Mouse (Mus musculus): ENCODE measurements around the gene Slc35a1. TPM values are rescaled to one million over a fixed set of nuclear protein-coding genes. Genes with fewer than 3 reads are reported as not detected.

The Slc35a1 gene
- total RNA-seq, 2 experiments from 2014 or later, result 24.4 to 29.1 TPM

- no peak for ATAC-seq (replicated peaks; ENCODE audit: low FRiP score, low TSS enrichment, poor library complexity, severe bottlenecking)
Observed at GRCm38 (mm10) chr4:34659012-34659411, 28.2 kb downstream of the Slc35a1 start.

- ATAC-seq (replicated peaks; ENCODE audit: low FRiP score, low TSS enrichment, poor library complexity, severe bottlenecking), result no peak
Observed at GRCm38 (mm10) chr4:34656101-34656500, 31.1 kb downstream of the Slc35a1 start.

GRCm38 (mm10) chr4:34653179-34653578 is 34.1 kb downstream of the Slc35a1 start:
- ATAC-seq (replicated peaks; ENCODE audit: low FRiP score, low TSS enrichment, poor library complexity, severe bottlenecking), result no peak

DNA sequence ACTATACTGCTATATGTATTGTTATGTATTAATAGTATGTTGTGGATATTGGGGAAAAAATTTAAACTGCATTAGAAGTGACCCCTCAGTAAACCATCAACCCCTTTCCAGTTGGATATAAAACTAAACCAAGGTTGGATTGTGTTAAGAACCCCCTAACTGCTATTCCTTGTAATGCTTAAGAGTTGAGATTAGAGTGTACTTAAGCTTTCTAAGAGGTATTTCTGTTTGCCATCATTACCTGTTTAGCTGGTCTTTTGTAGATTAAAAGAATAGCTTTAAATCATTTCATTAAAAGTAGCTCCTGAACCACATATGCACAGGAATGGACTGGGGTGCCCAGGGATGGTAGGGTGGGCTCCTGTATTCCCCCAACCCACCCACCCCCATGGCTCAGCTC is 42.5 kb downstream of the Slc35a1 start:
- ATAC-seq (replicated peaks; ENCODE audit: low FRiP score, low TSS enrichment, poor library complexity, severe bottlenecking), result no peak

- no peak for ATAC-seq (replicated peaks; ENCODE audit: low FRiP score, low TSS enrichment, poor library complexity, severe bottlenecking)
Observed at GRCm38 (mm10) chr4:34640731-34641130, 46.5 kb downstream of the Slc35a1 start.

GRCm38 (mm10) chr4:34639745-34640364 is 47.4 kb downstream of the Slc35a1 start:
- ATAC-seq (replicated peaks; ENCODE audit: low FRiP score, low TSS enrichment, poor library complexity, severe bottlenecking), result no peak

- ATAC-seq (replicated peaks; ENCODE audit: low FRiP score, low TSS enrichment, poor library complexity, severe bottlenecking), result no peak
Observed at GRCm38 (mm10) chr4:34637851-34638250, 49.4 kb downstream of the Slc35a1 start.

DNA sequence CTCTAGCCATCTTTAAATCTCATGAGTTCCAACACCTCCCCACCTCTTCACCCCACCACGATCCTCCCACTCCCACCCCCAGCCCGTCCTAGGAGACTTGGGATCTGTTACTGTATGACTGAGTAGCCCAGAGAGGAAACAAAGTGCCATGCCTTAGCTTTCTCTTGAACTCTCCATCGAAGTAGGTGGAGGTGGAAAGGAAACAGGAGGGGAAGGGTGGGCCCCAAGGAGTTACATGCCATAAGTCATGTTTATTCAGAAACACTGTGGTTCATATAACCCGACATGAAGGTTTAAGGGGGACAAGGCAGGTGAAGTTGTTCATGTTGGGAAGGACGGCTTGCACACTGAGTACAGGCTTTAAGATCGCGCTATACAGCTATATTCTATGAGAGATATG is 49.9 kb downstream of the Slc35a1 start:
- no peak for ATAC-seq (replicated peaks; ENCODE audit: low FRiP score, low TSS enrichment, poor library complexity, severe bottlenecking)

DNA sequence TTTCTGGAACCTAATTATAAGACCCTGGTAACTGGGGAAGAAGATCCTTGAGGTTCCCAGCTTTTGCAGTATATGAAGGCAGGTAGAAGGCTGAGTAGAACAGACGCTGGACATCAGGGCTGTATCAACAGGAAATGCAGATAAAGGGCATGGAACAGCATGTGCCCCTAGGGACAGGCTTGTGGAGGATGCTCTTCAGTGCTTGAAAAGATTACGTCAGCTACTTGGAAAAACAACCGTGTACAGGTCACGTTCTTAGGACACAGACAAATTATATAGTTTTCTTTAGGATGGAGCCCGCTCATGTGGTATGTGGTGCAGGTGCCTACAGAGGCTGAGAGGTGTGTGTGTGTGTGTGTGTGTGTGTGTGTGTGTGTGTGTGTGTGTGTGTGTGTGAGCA is 51.2 kb downstream of the Slc35a1 start:
- no peak for ATAC-seq (replicated peaks; ENCODE audit: low FRiP score, low TSS enrichment, poor library complexity, severe bottlenecking)

- no peak for ATAC-seq (replicated peaks; ENCODE audit: low FRiP score, low TSS enrichment, poor library complexity, severe bottlenecking)
Observed at GRCm38 (mm10) chr4:34634129-34634528, 53.1 kb downstream of the Slc35a1 start.

- no peak for ATAC-seq (replicated peaks; ENCODE audit: low FRiP score, low TSS enrichment, poor library complexity, severe bottlenecking)
Observed at GRCm38 (mm10) chr4:34629956-34630355, 57.3 kb downstream of the Slc35a1 start.

DNA sequence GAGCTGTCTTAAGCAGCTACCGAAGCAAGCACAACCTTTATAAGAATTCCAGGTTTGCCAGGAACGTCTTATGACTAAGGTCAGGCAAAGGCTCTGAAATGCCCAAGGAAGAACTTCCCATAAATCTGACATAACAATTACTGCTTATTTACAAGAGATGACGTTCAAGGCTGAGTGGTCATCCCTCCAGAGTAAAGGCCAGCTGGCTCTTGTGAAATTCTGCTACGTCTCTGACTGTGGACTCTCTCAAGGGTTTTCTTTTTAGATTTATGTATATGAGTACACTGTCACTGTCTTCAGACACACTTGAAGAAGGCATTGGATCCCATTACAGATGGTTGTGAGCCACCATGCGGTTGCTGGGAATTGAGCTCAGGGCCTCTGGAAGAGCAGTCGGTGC is 60.8 kb downstream of the Slc35a1 start:
- ATAC-seq (replicated peaks; ENCODE audit: low FRiP score, low TSS enrichment, poor library complexity, severe bottlenecking), result no peak

DNA sequence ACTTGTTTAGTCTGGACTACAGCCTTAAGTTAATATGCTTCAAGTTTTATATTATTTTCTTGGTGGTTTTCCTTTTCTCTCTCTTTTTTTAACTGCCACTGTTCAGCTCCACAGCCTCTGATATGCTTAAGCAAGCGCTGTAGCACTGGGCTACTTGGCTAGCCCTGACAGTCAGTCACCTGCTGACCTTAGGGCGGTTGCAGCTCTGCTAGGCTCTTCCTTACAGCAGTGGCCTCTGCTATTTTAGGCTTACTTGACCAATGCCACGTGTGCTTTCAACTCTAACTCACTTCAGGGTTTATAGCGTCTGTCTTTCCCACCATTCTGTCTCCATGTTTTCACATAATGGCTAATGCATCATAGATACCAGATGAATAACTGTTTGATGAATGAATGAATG is 61.7 kb downstream of the Slc35a1 start:
- no peak for ATAC-seq (replicated peaks; ENCODE audit: low FRiP score, low TSS enrichment, poor library complexity, severe bottlenecking)

DNA sequence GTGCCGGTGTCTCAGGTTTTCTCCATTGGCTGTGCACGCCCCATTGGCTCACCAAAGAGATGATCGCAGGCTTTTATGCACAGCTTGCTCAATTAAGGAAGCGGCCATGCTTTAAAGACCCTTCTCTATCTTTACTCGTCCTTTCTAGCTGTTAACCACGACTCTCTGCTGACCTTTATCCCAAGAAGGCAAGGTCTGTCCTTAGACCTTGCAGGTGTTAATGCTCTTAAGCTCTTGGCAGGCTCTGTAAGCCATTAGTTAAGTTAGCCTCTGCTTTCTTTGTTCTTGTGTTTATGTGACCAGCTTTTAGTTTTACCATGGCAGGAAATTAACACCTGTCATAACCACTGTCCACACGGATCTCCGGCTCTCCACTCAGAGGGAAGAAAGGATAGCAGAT is 71.1 kb downstream of the Slc35a1 start:
- no peak for ATAC-seq (replicated peaks; ENCODE audit: low FRiP score, low TSS enrichment, poor library complexity, severe bottlenecking)

DNA sequence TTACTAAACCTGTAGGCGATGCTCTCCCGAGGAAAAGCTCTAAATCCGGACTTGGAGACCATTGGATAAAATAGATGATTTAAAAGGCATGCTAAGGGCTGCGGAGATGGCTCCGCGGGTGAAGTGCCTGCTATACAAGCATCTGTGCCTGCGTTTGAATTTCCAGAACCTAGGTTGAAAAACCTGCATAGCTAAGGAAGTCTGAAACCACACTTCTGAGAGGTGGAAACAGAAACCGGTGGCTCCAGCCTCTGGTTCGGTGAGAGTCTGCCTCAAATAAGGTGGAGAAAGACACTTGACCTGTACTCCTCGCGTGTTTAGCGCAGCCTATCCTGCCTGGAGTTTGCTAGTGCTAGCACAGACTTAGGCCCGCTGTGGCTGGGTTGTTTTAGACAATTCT is 71.9 kb downstream of the Slc35a1 start:
- ATAC-seq (replicated peaks; ENCODE audit: low FRiP score, low TSS enrichment, poor library complexity, severe bottlenecking), result peak; percentile 31; the same call in 1 of the 2 replicates

- peak; percentile 99 for ATAC-seq (replicated peaks; ENCODE audit: low FRiP score, low TSS enrichment, poor library complexity, severe bottlenecking)
Observed at GRCm38 (mm10) chr4:34614630-34615094, 72.6 kb downstream of the Slc35a1 start, which contains the start of the genes Orc3 and Rars2. Gene Orc3, minus strand, starts transcription at chr4:34614944. Gene Rars2, plus strand, starts transcription at chr4:34614957.

DNA sequence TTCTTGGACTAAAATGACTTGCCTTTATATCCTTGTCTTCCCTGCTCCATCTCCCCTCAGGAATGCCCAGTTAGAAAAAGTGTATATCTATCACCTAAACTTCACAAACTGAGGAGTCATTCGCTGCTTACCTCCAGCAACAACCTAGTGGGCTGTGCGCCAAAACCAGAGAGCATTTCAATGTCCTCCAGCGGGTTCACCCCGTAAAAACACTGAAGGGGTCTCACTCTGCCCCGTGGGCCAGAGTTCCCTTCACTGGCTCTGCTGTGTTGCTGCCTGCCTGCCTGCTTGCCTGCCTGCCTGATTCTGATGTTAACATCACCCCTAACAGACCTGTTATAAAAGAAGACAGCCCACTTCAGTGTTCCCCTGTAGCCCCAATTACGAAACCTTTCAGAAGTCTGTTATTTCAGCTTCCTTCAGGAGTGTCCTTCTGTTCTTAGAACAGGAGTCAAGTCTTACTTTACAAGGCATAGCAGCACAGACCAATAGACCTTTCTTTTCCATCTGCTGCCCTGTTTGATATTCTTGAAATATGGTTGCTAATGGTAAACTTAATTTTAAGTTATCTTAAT is 73.6 kb downstream of the Slc35a1 start:
- peak; percentile 15; the same call in 1 of the 2 replicates for ATAC-seq (replicated peaks; ENCODE audit: low FRiP score, low TSS enrichment, poor library complexity, severe bottlenecking)
